Mouse (Mus musculus): ENCODE data around the gene Zc3h12d. TPM values are rescaled to one million over a fixed set of nuclear protein-coding genes. Genes with fewer than 3 reads are reported as not detected.

Zc3h12d gene
- polyA plus RNA-seq, 1 experiment from 2014 or later = 0.10 TPM

GRCm38 (mm10) chr10:7888256-7888868, 56.1 kb downstream of the Zc3h12d start:
- Histone ChIP-seq H3K27me3 (no peaks in the 10 kb centered on the region), H3K4me1 (no peaks in the 10 kb centered on the region), H3K27ac (replicated peaks) (no peak overlapping the region), H3K4me3 (no peak overlapping the region), H3K36me3 (no peaks in the 10 kb centered on the region), H3K9me3 (no peaks in the 10 kb centered on the region), H3K9ac (replicated peaks) (no peak overlapping the region), H3K4me2 (replicated peaks) (no peak overlapping the region)
- whole genome bisulfite sequencing = 93% methylated on average over 11 of the region's 11 CpGs
- no peak for ATAC-seq (replicated peaks)

DNA sequence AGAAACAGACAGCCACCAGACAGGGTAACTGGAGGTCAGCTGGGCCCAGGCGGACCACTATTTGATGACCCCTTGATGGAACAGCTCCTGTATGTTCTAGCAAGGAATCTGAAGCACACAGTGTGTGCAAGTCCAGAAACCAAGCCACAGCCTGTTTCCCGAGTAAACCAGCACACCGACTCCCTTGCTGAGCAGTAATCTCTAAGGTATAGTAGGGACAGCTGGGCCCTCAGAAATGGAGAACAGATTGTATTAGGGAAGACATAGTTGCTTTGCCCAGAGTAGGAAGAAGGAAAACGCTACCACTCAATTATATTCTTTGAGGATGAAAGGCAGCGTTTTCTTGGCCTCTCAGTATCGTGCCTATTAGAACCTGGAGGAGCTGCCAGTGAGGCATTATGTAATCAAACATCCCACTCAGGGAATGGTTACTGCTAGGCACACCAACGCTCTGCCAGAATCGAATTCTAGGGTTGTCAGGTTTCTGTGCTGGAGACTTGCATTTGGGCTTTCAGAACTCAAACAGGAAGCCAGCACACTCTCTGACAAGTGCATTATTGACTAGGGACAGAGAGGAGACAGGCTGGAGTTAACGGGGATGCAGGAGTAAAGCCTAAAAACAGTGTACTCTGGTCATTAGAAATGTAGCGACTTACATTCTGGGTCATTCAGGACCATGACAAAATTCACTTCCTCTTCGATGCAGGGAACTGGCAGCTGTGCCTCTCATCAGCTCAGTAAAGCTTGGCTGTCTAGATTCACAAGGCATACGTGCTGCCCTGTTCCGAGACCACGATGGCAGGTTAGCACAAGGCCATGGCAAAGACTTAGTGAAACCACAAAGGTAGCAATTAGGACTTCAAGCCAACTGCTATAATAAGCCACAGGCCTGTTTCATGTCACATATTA, 68.7 kb downstream of the Zc3h12d start:
- H3K27me3 ChIP-seq = no peaks in the 10 kb centered on the region
- 0 out of 2 replicates have a peak, but pooled peaks have one; percentile 15 for ATAC-seq (replicated peaks)
- no peaks in the 10 kb centered on the region for H3K9me3 ChIP-seq
- no peak overlapping the region for H3K27ac ChIP-seq (replicated peaks)
- no peak overlapping the region for H3K4me3 ChIP-seq
- peaks cover 25% of the 10 kb centered on the region for H3K36me3 ChIP-seq
- WGBS = 89% methylated on average over 14 of the region's 14 CpGs
- H3K4me1 ChIP-seq = no peaks in the 10 kb centered on the region
- H3K9ac ChIP-seq (replicated peaks) = no peak overlapping the region
- no peak overlapping the region for H3K4me2 ChIP-seq (replicated peaks)

DNA sequence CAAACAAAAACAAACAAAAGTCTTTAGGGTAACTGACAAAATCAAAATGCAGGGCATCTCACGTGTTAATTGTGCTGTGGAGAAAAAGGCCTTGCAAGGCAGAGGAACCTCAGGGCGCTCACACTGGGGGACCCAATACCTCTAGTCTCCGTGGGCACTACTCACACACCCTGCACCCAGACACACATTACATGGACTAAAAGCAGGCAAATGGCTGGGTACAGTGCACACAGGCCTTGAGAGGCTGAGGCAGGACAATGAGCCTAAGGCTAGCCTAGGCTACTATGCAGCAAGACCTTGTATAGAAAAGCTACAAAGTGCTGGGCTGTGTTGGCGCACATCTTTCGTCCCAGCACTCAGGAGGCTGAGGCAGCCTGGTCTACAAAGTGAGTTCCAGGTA, 71.9 kb downstream of the Zc3h12d start:
- WGBS = 99% methylated on average over 5 of the region's 5 CpGs
- no peaks in the 10 kb centered on the region for H3K27me3 ChIP-seq
- H3K27ac ChIP-seq (replicated peaks) = no peak overlapping the region
- H3K4me1 ChIP-seq = no peaks in the 10 kb centered on the region
- H3K4me3 ChIP-seq = no peak overlapping the region
- no peak overlapping the region for H3K9ac ChIP-seq (replicated peaks)
- H3K36me3 ChIP-seq = peaks cover 49% of the 10 kb centered on the region
- no peak overlapping the region for H3K4me2 ChIP-seq (replicated peaks)
- ATAC-seq (replicated peaks) = no peak
- H3K9me3 ChIP-seq = no peaks in the 10 kb centered on the region

GRCm38 (mm10) chr10:7907151-7907550, 74.9 kb downstream of the Zc3h12d start:
- H3K4me2 ChIP-seq (replicated peaks) = no peak overlapping the region
- WGBS = 92% methylated on average over 12 of the region's 12 CpGs
- no peaks in the 10 kb centered on the region for H3K27me3 ChIP-seq
- no peak for ATAC-seq (replicated peaks)
- no peak overlapping the region for H3K27ac ChIP-seq (replicated peaks)
- H3K4me3 ChIP-seq = no peak overlapping the region
- no peak overlapping the region for H3K9ac ChIP-seq (replicated peaks)
- no peaks in the 10 kb centered on the region for H3K9me3 ChIP-seq
- peaks cover 4% of the 10 kb centered on the region; the same call in 1 of the 2 replicates for H3K4me1 ChIP-seq
- H3K36me3 ChIP-seq = peaks cover 61% of the 10 kb centered on the region

GRCm38 (mm10) chr10:7911268-7911667, 79.0 kb downstream of the Zc3h12d start:
- no peaks in the 10 kb centered on the region for H3K9me3 ChIP-seq
- H3K4me2 ChIP-seq (replicated peaks) = no peak overlapping the region
- H3K27ac ChIP-seq (replicated peaks) = no peak overlapping the region
- no peaks in the 10 kb centered on the region for H3K27me3 ChIP-seq
- H3K4me3 ChIP-seq = no peak overlapping the region
- peaks cover 4% of the 10 kb centered on the region; the same call in 1 of the 2 replicates for H3K4me1 ChIP-seq
- 78% methylated on average over 10 of the region's 10 CpGs for WGBS
- no peak for ATAC-seq (replicated peaks)
- no peak overlapping the region for H3K9ac ChIP-seq (replicated peaks)
- H3K36me3 ChIP-seq = peaks cover 37% of the 10 kb centered on the region

Small RNA genes within 50 kb of the gene (microRNA-seq; reads per million reads assigned to microRNA genes)
- gene Mir5104 = 0.88 reads per million

Other genes with a start within 250 kb of the Zc3h12d start
- 41.6 and 43.6 TPM in 2 replicates for gene Lrp11, start 242.7 kb upstream of the Zc3h12d start, polyA plus RNA-seq (2015; fragmentation: Nextera tagmentation; extraction: Ambion mirVana)
- 39.1 and 41.1 TPM in 2 replicates for gene Nup43, start 165.0 kb upstream of the Zc3h12d start, polyA plus RNA-seq (2015; fragmentation: Nextera tagmentation; extraction: Ambion mirVana)
- 163 and 164 TPM in 2 replicates for gene Pcmt1, start 151.3 kb upstream of the Zc3h12d start, polyA plus RNA-seq (2015; fragmentation: Nextera tagmentation; extraction: Ambion mirVana)
- gene Lats1, start 151.3 kb upstream of the Zc3h12d start, polyA plus RNA-seq (2015; fragmentation: Nextera tagmentation; extraction: Ambion mirVana) = 10.5 and 10.8 TPM in 2 replicates
- 41.8 and 42.5 TPM in 2 replicates for gene Katna1, start 106.5 kb upstream of the Zc3h12d start, polyA plus RNA-seq (2015; fragmentation: Nextera tagmentation; extraction: Ambion mirVana)
- 47.1 and 50.0 TPM in 2 replicates for gene Ginm1, start 39.6 kb upstream of the Zc3h12d start, polyA plus RNA-seq (2015; fragmentation: Nextera tagmentation; extraction: Ambion mirVana)
- 53.4 and 58.2 TPM in 2 replicates for gene Ppil4, start 39.6 kb upstream of the Zc3h12d start, polyA plus RNA-seq (2015; fragmentation: Nextera tagmentation; extraction: Ambion mirVana)
- 15.3 and 15.5 TPM in 2 replicates for gene Tab2, start 123.8 kb downstream of the Zc3h12d start, polyA plus RNA-seq (2015; fragmentation: Nextera tagmentation; extraction: Ambion mirVana)

All from forebrain, embryonic 15.5 days (tissue).